Mouse (Mus musculus) layer of hippocampus, adult 18-20 months (tissue): ENCODE data around the gene Serpina3c. TPM values are rescaled to one million over a fixed set of nuclear protein-coding genes. Genes with fewer than 3 reads are reported as not detected.
"Not testable (repeated sequence)": the region's sequence is repeated elsewhere in the genome, so short reads cannot be mapped to it uniquely, and the experiment has no call there.

ENCODE experiments used
- DNase-seq, 2 experiments: peaks; one replicate each; pipeline ENCODE4 v3.0.0; 2022; ENCODE audit warnings: low spot score in 2 of 2
- total RNA-seq, 2 experiments: library from RNA; stranded (reverse); gene quantifications; 2 replicates each; pipeline ENCODE4 v1.2.3; 2021

The Serpina3c gene
- total RNA-seq, 2 experiments from 2014 or later, result 0.20 to 0.37 TPM

DNA sequence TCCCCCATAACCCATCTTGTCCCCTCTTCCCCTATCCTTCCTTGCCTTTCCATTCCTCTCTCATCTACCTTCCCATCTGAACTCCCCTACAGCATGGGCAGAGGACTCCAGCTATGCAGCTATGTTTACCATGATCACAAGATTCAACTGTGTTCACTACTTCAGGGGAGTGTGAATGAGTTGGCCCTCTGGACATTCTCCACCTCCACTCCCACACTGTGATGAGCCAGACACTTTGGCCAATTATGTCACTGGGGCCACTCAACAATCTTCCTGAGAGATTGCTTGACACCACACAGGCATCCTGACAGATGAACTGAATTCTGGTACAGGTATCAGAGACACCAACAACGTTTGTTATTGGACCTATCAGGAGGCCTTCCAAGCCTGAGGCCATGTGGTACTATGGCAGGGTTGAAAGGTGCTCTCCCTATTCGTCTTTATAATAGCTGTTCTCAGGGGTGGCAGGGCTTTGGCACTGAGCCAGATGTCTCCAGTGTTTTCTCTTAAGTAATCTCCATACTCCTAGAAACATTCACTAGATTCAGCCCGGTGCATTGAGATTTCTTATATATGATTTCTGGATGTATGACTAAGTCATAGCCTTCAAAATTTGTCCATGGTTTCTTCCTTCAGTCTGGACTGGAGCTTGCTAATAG lies 38.6 kb downstream of the Serpina3c start:
- DNase-seq, result no peak

DNA sequence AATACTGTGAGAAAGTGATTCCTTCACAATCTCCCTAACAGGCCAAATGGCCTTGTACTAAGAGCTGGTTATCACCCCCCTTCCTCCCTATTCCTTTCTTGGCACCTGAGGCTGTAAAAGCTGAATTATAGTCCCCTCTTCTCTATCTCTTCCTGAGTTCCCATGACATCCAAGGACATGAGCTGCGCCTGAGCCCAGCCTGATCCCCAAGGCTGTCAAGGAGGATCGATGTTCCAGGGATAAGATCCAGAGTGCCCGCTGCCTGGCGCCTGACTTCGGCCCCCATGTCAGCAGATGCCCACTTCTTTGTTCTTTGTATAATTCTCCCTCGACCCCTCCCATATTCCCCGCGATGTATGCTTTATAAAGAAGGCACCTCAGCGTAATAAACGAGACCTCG lies 41.3 kb downstream of the Serpina3c start, which contains the start of gene Serpina3a:
Gene Serpina3a (plus strand): TSS at position 392 of the 400 bp plus-strand sequence.
- not testable (repeated sequence) for DNase-seq

DNA sequence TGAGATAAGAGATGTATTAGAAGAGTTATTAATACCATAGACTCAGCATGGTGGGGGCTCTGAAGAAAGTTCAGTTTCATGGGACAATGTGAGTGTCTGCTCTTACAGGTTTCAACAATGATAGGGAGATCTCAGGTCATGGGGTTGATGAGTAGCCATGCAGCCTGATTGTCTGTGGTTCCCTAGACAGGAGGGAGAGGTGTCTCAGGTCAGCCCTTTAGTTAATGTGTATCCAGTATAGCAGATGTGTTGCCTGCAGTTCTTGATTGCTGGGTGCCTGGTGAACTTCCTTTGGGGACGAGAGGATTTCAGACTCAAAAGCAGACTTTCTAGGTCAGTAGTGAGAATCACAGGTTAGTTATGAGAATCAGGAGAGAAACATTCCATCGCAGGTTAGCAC lies 45.2 kb downstream of the Serpina3c start:
- DNase-seq, result no peak

- DNase-seq, result no peak
Measured at GRCm38 (mm10) chr12:104106919-104107318, 46.8 kb downstream of the Serpina3c start.

- no peak for DNase-seq
Measured at GRCm38 (mm10) chr12:104105847-104106246, 47.8 kb downstream of the Serpina3c start.

DNA sequence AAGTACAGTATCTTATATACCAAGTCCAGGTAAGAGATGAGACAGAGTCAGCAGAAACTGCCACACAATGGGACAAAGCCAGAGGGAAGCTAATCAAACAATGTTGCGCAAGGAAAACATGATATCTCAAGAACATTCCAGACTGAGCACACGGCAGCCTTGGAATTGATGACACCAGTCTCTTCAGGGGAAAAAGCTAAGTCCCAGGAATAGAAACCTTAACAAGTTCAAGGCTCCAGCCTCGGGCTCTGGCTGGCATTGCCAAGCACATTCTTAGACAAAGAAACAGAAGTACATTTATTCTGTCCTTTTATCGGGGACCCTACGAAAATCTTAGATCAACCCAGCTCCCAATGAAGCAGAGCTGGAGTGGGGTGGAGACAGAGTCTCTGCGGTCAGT lies 52.9 kb downstream of the Serpina3c start, which contains the start of gene Serpina5:
Gene Serpina5 (plus strand): TSS at position 346 of the 400 bp plus-strand sequence.
- no peak for DNase-seq

Other genes with a start within 250 kb of the Serpina3c start
- not detected for gene Serpina1c, start 249.0 kb downstream of the Serpina3c start, total RNA-seq
- not detected for gene Serpina1e, start 194.9 kb downstream of the Serpina3c start, total RNA-seq
- not detected for gene Serpina11, start 163.9 kb downstream of the Serpina3c start, total RNA-seq
- gene Serpina9, start 140.1 kb downstream of the Serpina3c start, total RNA-seq, result under 1 TPM in 1 of 2 experiments, not detected in 1; 0.32 TPM
- gene Serpina12, start 109.4 kb downstream of the Serpina3c start, total RNA-seq, result not detected
- gene Serpina5, start 52.8 kb downstream of the Serpina3c start, total RNA-seq, result not detected
- gene Serpina3a, start 41.1 kb downstream of the Serpina3c start, total RNA-seq, result not detected
- gene Serpina3b, start 25.9 kb downstream of the Serpina3c start, total RNA-seq, result not detected
- not detected for gene Serpina3f, start 60.7 kb upstream of the Serpina3c start, total RNA-seq
- 1 to 10 TPM; 2.7 to 3.5 TPM for gene Serpina3g, start 82.4 kb upstream of the Serpina3c start, total RNA-seq
- under 1 TPM; 0.79 to 0.84 TPM for gene Serpina3i, start 109.3 kb upstream of the Serpina3c start, total RNA-seq
- not detected for gene Serpina3j, start 160.7 kb upstream of the Serpina3c start, total RNA-seq
- gene Serpina3k, start 184.6 kb upstream of the Serpina3c start, total RNA-seq, result not detected
- gene Serpina3m, start 184.6 kb upstream of the Serpina3c start, total RNA-seq, result under 1 TPM; 0.36 to 0.37 TPM